Mouse (Mus musculus): ENCODE data around the gene Sh3bgrl2. TPM values are rescaled to one million over a fixed set of nuclear protein-coding genes. Genes with fewer than 3 reads are reported as not detected.

Gene Sh3bgrl2
- polyA plus RNA-seq, 1 experiment from 2014 or later = 17.3 TPM

GRCm38 (mm10) chr9:83546316-83546715 lies 1.8 kb upstream of the Sh3bgrl2 start:
- Histone ChIP-seq H3K9ac (replicated peaks; ENCODE audit: low read depth) (no peak overlapping the region), H3K4me1 (ENCODE audit: insufficient read depth, low read depth, low read length) (no peaks in the 10 kb centered on the region), H3K27me3 (replicated peaks; ENCODE audit: insufficient read depth, low read length) (no peaks in the 10 kb centered on the region), H3K4me3 (ENCODE audit: low read depth, low read length) (no peak overlapping the region), H3K36me3 (ENCODE audit: insufficient read depth, low read length) (no peaks in the 10 kb centered on the region), H3K4me2 (replicated peaks; ENCODE audit: low read depth, low read length) (no peak overlapping the region), H3K9me3 (ENCODE audit: low read length) (no peaks in the 10 kb centered on the region), H3K27ac (ENCODE audit: low read length) (no peak overlapping the region)
- DNase-seq (ENCODE audit: low spot score) (no peak), ATAC-seq (no peak)
- 71% methylated on average over 7 of the region's 7 CpGs for WGBS
- no peak for TF ChIP-seq CTCF (IDR thresholded peaks at IDR 0.05)
- TF ChIP-seq EP300 (IDR thresholded peaks at IDR 0.05) = no peak

GRCm38 (mm10) chr9:83547229-83547628 lies 898 bp upstream of the Sh3bgrl2 start:
- Histone ChIP-seq H3K36me3 (ENCODE audit: insufficient read depth, low read length) (no peaks in the 10 kb centered on the region), H3K27me3 (replicated peaks; ENCODE audit: insufficient read depth, low read length) (no peaks in the 10 kb centered on the region), H3K4me3 (ENCODE audit: low read depth, low read length) (no peak overlapping the region), H3K27ac (ENCODE audit: low read length) (no peak overlapping the region), H3K4me1 (ENCODE audit: insufficient read depth, low read depth, low read length) (no peaks in the 10 kb centered on the region), H3K9me3 (ENCODE audit: low read length) (no peaks in the 10 kb centered on the region), H3K9ac (replicated peaks; ENCODE audit: low read depth) (no peak overlapping the region), H3K4me2 (replicated peaks; ENCODE audit: low read depth, low read length) (peak overlapping the region; percentile 63; the same call in 1 of the 2 replicates)
- DNase-seq (ENCODE audit: low spot score) = no peak
- ATAC-seq = no peak
- WGBS = 62% methylated on average over 7 of the region's 7 CpGs
- TF ChIP-seq CTCF (IDR thresholded peaks at IDR 0.05) = no peak

- Histone ChIP-seq H3K27me3 (replicated peaks; ENCODE audit: insufficient read depth, low read length) (no peaks in the 10 kb centered on the region), H3K9me3 (ENCODE audit: low read length) (no peaks in the 10 kb centered on the region), H3K9ac (replicated peaks; ENCODE audit: low read depth) (no peak overlapping the region), H3K4me3 (ENCODE audit: low read depth, low read length) (no peak overlapping the region), H3K27ac (ENCODE audit: low read length) (no peak overlapping the region), H3K4me1 (ENCODE audit: insufficient read depth, low read depth, low read length) (no peaks in the 10 kb centered on the region), H3K36me3 (ENCODE audit: insufficient read depth, low read length) (no peaks in the 10 kb centered on the region), H3K4me2 (replicated peaks; ENCODE audit: low read depth, low read length) (no peak overlapping the region)
- ATAC-seq = no peak
- 57% methylated on average over 6 of the region's 6 CpGs for WGBS
- DNase-seq (ENCODE audit: low spot score) = no peak
- TF ChIP-seq EP300 (IDR thresholded peaks at IDR 0.05) (no peak), CTCF (IDR thresholded peaks at IDR 0.05) (no peak)
Observed at GRCm38 (mm10) chr9:83549866-83550265, 1.7 kb downstream of the Sh3bgrl2 start.

GRCm38 (mm10) chr9:83551116-83551515 lies 3.0 kb downstream of the Sh3bgrl2 start:
- H3K4me2 ChIP-seq (replicated peaks; ENCODE audit: low read depth, low read length) = no peak overlapping the region
- peak; percentile 31; the same call in 1 of the 2 replicates for ATAC-seq
- no peaks in the 10 kb centered on the region for H3K9me3 ChIP-seq (ENCODE audit: low read length)
- 55% methylated on average over 7 of the region's 7 CpGs for WGBS
- no peak overlapping the region for H3K9ac ChIP-seq (replicated peaks; ENCODE audit: low read depth)
- no peaks in the 10 kb centered on the region for H3K4me1 ChIP-seq (ENCODE audit: insufficient read depth, low read depth, low read length)
- H3K4me3 ChIP-seq (ENCODE audit: low read depth, low read length) = no peak overlapping the region
- DNase-seq (ENCODE audit: low spot score) = peak; percentile 34
- H3K27ac ChIP-seq (ENCODE audit: low read length) = no peak overlapping the region
- H3K36me3 ChIP-seq (ENCODE audit: insufficient read depth, low read length) = no peaks in the 10 kb centered on the region
- no peaks in the 10 kb centered on the region for H3K27me3 ChIP-seq (replicated peaks; ENCODE audit: insufficient read depth, low read length)
- TF ChIP-seq EP300 (IDR thresholded peaks at IDR 0.05) = no peak
- no peak for TF ChIP-seq CTCF (IDR thresholded peaks at IDR 0.05)

DNA sequence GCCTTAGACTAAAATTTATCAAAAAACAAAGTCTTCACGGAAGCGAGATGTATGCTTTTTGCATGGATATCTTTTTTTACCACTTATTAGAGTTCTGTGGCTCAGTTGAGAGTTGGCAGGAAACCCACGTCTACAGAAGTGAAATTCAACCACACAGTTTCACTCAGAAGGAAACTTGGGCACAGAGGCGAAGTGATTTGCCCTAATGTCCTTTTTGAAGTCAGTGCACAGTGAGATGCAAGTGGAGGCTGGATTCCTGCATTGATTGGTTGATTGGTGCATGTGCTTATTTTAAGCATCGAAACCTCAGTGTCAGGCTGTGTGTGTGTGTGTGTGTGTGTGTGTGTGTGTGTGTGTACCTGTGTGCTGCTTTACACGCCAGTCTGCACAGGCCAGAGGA lies 3.5 kb downstream of the Sh3bgrl2 start:
- Histone ChIP-seq H3K4me1 (ENCODE audit: insufficient read depth, low read depth, low read length) (peaks cover 4% of the 10 kb centered on the region; the same call in 1 of the 2 replicates), H3K4me2 (replicated peaks; ENCODE audit: low read depth, low read length) (no peak overlapping the region), H3K9me3 (ENCODE audit: low read length) (no peaks in the 10 kb centered on the region), H3K4me3 (ENCODE audit: low read depth, low read length) (no peak overlapping the region), H3K27ac (ENCODE audit: low read length) (no peak overlapping the region), H3K27me3 (replicated peaks; ENCODE audit: insufficient read depth, low read length) (no peaks in the 10 kb centered on the region), H3K36me3 (ENCODE audit: insufficient read depth, low read length) (no peaks in the 10 kb centered on the region), H3K9ac (replicated peaks; ENCODE audit: low read depth) (no peak overlapping the region)
- no peak for TF ChIP-seq CTCF (IDR thresholded peaks at IDR 0.05)
- no peak for TF ChIP-seq EP300 (IDR thresholded peaks at IDR 0.05)
- ATAC-seq (no peak), DNase-seq (ENCODE audit: low spot score) (no peak)
- WGBS = 71% methylated on average over 6 of the region's 6 CpGs

GRCm38 (mm10) chr9:83555580-83555979 lies 7.5 kb downstream of the Sh3bgrl2 start:
- WGBS = 86% methylated on average over 2 of the region's 2 CpGs
- Histone ChIP-seq H3K27ac (ENCODE audit: low read length) (no peak overlapping the region), H3K27me3 (replicated peaks; ENCODE audit: insufficient read depth, low read length) (no peaks in the 10 kb centered on the region), H3K4me3 (ENCODE audit: low read depth, low read length) (no peak overlapping the region), H3K4me1 (ENCODE audit: insufficient read depth, low read depth, low read length) (peaks cover 10% of the 10 kb centered on the region; the same call in 1 of the 2 replicates), H3K4me2 (replicated peaks; ENCODE audit: low read depth, low read length) (no peak overlapping the region), H3K36me3 (ENCODE audit: insufficient read depth, low read length) (no peaks in the 10 kb centered on the region), H3K9me3 (ENCODE audit: low read length) (no peaks in the 10 kb centered on the region), H3K9ac (replicated peaks; ENCODE audit: low read depth) (no peak overlapping the region)
- no peak for DNase-seq (ENCODE audit: low spot score)
- no peak for TF ChIP-seq CTCF (IDR thresholded peaks at IDR 0.05)
- no peak for TF ChIP-seq EP300 (IDR thresholded peaks at IDR 0.05)
- ATAC-seq = no peak

DNA sequence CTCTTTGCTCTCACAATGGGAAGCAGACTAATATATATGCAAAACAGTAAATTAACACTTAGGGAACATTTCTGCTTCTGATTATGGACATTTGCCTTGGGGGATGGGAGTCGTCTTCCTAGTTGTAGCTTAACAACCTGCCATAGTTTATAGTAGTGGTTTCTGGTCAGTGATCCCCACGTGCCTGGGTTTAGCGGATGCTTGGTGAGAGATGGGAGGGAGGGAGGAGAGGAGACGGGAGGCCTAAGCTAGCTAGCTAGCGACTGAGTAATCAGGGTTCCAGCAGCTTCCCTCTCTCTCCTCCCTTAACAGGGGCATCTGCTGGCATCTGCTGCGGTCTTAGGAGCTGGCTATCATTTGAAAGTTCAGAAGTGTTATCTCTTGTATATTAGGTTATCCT lies 8.1 kb downstream of the Sh3bgrl2 start:
- H3K36me3 ChIP-seq (ENCODE audit: insufficient read depth, low read length) = no peaks in the 10 kb centered on the region
- 34% methylated on average over 6 of the region's 6 CpGs for WGBS
- H3K4me3 ChIP-seq (ENCODE audit: low read depth, low read length) = no peak overlapping the region
- peaks cover 10% of the 10 kb centered on the region; the same call in 1 of the 2 replicates for H3K4me1 ChIP-seq (ENCODE audit: insufficient read depth, low read depth, low read length)
- ATAC-seq (no peak), DNase-seq (ENCODE audit: low spot score) (no peak)
- no peak overlapping the region for H3K9ac ChIP-seq (replicated peaks; ENCODE audit: low read depth)
- H3K27ac ChIP-seq (ENCODE audit: low read length) = no peak overlapping the region
- no peaks in the 10 kb centered on the region for H3K9me3 ChIP-seq (ENCODE audit: low read length)
- H3K4me2 ChIP-seq (replicated peaks; ENCODE audit: low read depth, low read length) = no peak overlapping the region
- TF ChIP-seq EP300 (IDR thresholded peaks at IDR 0.05) (no peak), CTCF (IDR thresholded peaks at IDR 0.05) (no peak)
- H3K27me3 ChIP-seq (replicated peaks; ENCODE audit: insufficient read depth, low read length) = no peaks in the 10 kb centered on the region
